Mouse (Mus musculus) small intestine, adult 2 months (tissue): ENCODE data around the gene Hspbp1.

Source experiments
- CTCF ChIP-seq: fragments of 200-500 bp; IDR thresholded peaks from 2 replicates; pipeline ENCODE4 v1.5.1; 2012; ENCODE audit warnings: low read depth, mild to moderate bottlenecking, control low read depth, inconsistent platforms, low read length, moderate library complexity, mixed read lengths; ENCODE audit not compliant: insufficient replicate concordance, insufficient read length; ENCODE audit errors: extremely low read depth
- POLR2A ChIP-seq: fragments of 200-500 bp; IDR thresholded peaks from 2 replicates; pipeline ENCODE4 v1.6.1; 2012; ENCODE audit warnings: low read depth, mild to moderate bottlenecking, control low read depth, inconsistent platforms, low read length, moderate library complexity

DNA sequence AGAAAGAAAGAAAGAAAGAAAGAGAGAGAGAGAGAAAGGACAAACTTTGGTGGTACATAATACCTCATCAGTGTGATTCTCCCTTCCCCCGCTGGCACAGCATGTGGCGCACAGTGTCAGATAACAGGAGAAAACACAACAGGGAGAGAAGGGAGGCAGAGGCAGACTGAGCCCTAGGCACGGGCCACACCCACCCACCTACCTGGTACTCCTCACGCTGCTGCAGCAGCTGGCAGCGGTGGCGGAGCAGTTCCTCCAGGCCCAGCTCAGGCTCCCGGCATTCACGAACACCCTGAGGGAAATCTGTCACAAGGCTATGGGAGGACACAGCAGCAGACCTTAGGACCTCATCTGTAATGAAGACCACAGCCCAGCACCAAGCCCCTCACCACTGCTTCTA, 21.7 kb downstream of the Hspbp1 start:
- TF ChIP-seq CTCF (no peak), POLR2A (no peak)
